ENCODE assay signal across 10 mouse cellular contexts in the genomic region with DNA sequence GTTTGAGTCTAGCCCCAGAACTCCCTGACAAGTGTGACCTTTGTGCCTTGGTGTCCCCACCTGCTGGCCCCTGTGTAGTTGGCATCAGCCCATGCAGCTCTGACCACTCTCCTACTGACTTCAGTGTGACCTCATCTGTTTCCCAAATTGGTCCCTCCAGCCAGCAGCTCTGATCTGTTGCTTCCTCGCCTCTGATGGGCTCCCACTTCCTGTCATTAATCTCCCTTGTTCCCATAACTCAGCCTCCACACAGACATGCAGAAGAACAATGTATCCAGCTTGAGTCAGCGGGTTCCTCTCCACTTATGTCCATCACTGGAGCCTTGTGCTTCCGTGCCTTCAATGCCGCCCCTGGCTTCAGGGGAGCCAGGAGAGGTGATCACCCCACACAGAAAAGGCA.
DNase-seq lines count a peak whose midpoint lies in the region; ATAC-seq and TF ChIP-seq lines count a peak whose summit lies in the region.
"Had no signal": no experiment of that assay in that cellular context is flagged by ENCODE, and none has a peak within 500 bp of the region (broad histone marks: within the 10 kb centered on the region; RNA-seq: fewer than 3 reads in every experiment).

No protein-coding gene starts in this region.

- peak; percentile 63 for ATAC-seq in lung, embryonic 14.5 days (ENCODE audit: insufficient read depth)
- peak; percentile 29; the same call in 1 of the 2 replicates for ATAC-seq in stomach, postnatal 0 days (ENCODE audit: low FRiP score, low TSS enrichment)
- no peak for ATAC-seq in CD4-positive, CD25-positive, alpha-beta regulatory T cell, adult 4 months

- no peak for TF ChIP-seq POLR2A in lung, adult 2 months (IDR thresholded peaks at IDR 0.05; ENCODE audit: borderline replicate concordance, extremely low read depth, low read depth, low read length)

- H3K4me1 ChIP-seq in lung, embryonic 14.5 days (ENCODE audit: insufficient read depth): peaks cover 9% of the 10 kb centered on the region; the same call in 1 of the 2 replicates
- peaks cover 2% of the 10 kb centered on the region; the same call in 1 of the 2 replicates for H3K4me1 ChIP-seq in lung, adult 2 months (ENCODE audit: control insufficient read depth, insufficient read depth, low read length)
- H3K4me1 ChIP-seq in stomach, postnatal 0 days (replicated peaks; ENCODE audit: control insufficient read depth, insufficient read depth): no peaks in the 10 kb centered on the region

- no peaks in the 10 kb centered on the region for H3K36me3 ChIP-seq in lung, embryonic 14.5 days (ENCODE audit: insufficient read depth)
- no peaks in the 10 kb centered on the region for H3K36me3 ChIP-seq in stomach, postnatal 0 days (ENCODE audit: control insufficient read depth, insufficient read depth, low read length)
- H3K36me3 ChIP-seq: limb, embryonic 10.5 days had no signal

- TF ChIP-seq EP300 in stomach, postnatal 0 days (optimal IDR thresholded peaks at IDR 0.05): no peak

- H3K9me3 ChIP-seq in lung, embryonic 14.5 days (ENCODE audit: low read depth, low read length): no peaks in the 10 kb centered on the region
- H3K9me3 ChIP-seq in stomach, postnatal 0 days (ENCODE audit: control insufficient read depth, low read length): no peaks in the 10 kb centered on the region
- H3K9me3 ChIP-seq: limb, embryonic 10.5 days had no signal

- H3K27me3 ChIP-seq in lung, embryonic 14.5 days (ENCODE audit: insufficient read depth, low read length): no peaks in the 10 kb centered on the region
- no peaks in the 10 kb centered on the region for H3K27me3 ChIP-seq in stomach, postnatal 0 days (ENCODE audit: control insufficient read depth, insufficient read depth, low read length)

- peak; percentile 69 for DNase-seq in lung, embryonic 14.5 days
- DNase-seq in lung, adult 2 months: no peak
- DNase-seq in heart, postnatal 4 days: peak; percentile 23
- DNase-seq in liver: peak; percentile 15
- DNase-seq in stomach, postnatal 0 days (ENCODE audit: low spot score): no peak
- no peak for DNase-seq in spleen, postnatal 4 days (ENCODE audit: low spot score in 2 of 2)
- DNase-seq in right cerebral cortex, postnatal 14 days: no peak
- DNase-seq: cerebellum, adult 8-10 months had no signal

- WGBS in lung, embryonic 14.5 days: 27% methylated on average over 4 of the region's 4 CpGs
- 41% methylated on average over 4 of the region's 4 CpGs for WGBS in lung, adult 2 months
- WGBS in stomach, postnatal 0 days: 44% methylated on average over 4 of the region's 4 CpGs

- TF ChIP-seq CTCF in lung, embryonic 14.5 days (IDR thresholded peaks at IDR 0.05; ENCODE audit: low read depth): no peak
- TF ChIP-seq CTCF in lung, adult 2 months (IDR thresholded peaks at IDR 0.05; ENCODE audit: insufficient read depth, low read length): no peak
- no peak for TF ChIP-seq CTCF in stomach, postnatal 0 days (IDR thresholded peaks at IDR 0.05; ENCODE audit: low read depth)

- no peak overlapping the region for H3K4me3 ChIP-seq in lung, embryonic 14.5 days (ENCODE audit: low read depth, low read length)
- H3K4me3 ChIP-seq in lung, adult 2 months (replicated peaks; ENCODE audit: extremely low read depth, low read depth, low read length): no peak overlapping the region
- no peak overlapping the region for H3K4me3 ChIP-seq in stomach, postnatal 0 days (ENCODE audit: low read depth, low read length)
- H3K4me3 ChIP-seq: limb, embryonic 10.5 days had no signal

- no peak overlapping the region for H3K4me2 ChIP-seq in lung, embryonic 14.5 days
- no peak overlapping the region for H3K4me2 ChIP-seq in stomach, postnatal 0 days (replicated peaks; ENCODE audit: low read depth)

- H3K9ac ChIP-seq in lung, embryonic 14.5 days: no peak overlapping the region
- H3K9ac ChIP-seq in stomach, postnatal 0 days (ENCODE audit: low read length): no peak overlapping the region

- H3K27ac ChIP-seq in lung, embryonic 14.5 days (ENCODE audit: low read depth): no peak overlapping the region
- H3K27ac ChIP-seq in stomach, postnatal 0 days (replicated peaks): no peak overlapping the region
- H3K27ac ChIP-seq: limb, embryonic 10.5 days had no signal

Comparison
In these comparisons a context has a peak if more than half of its experiments do, and no peak if none do; other contexts are left out.
1. DNase-seq: peak in lung, embryonic 14.5 days (single experiment), heart, postnatal 4 days (single experiment) and liver (single experiment); none in lung, adult 2 months (single experiment), stomach, postnatal 0 days (single experiment), spleen, postnatal 4 days (0 of 2) and right cerebral cortex, postnatal 14 days (single experiment).